Mouse (Mus musculus): ENCODE measurements at regions not wholly inside any gene's neighbourhood (a gene's known extent, or its start where the extent isn't known, plus 50 kb on each side); places are given as distances from the start of the nearest gene placed in this dataset.

DNA sequence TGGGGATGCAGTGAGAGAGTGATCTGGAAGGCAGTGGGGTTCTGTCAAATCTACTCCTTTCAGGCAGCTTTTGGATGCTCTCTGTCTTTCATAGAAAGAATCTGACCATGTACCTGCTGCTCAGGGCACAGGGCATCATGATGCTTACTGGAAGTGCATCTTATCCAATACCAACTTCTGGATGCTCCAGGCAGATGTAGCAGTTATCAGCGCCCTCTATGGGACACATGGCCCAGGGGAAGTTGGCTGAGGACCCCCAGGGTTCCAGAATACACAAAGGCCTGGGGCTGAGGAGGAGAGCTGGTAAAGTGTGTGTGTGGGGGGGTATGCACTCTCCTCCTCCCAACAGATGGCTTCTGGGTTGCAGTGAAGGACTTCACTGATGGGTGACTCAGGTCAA is 162.1 kb upstream of the Zc3h12a start:
- no peak for ATAC-seq (ENCODE audit: low FRiP score)
- Histone ChIP-seq H3K4me2 (no peak overlapping the region), H3K27ac (peak overlapping the region; percentile 9; the same call in 1 of the 2 replicates), H3K36me3 (no peaks in the 10 kb centered on the region), H3K9ac (no peak overlapping the region), H3K9me3 (no peaks in the 10 kb centered on the region), H3K4me3 (no peak overlapping the region), H3K4me1 (replicated peaks) (peaks cover 20% of the 10 kb centered on the region), H3K27me3 (peaks cover 10% of the 10 kb centered on the region; the same call in 1 of the 2 replicates)
- WGBS, result 27% methylated on average over 1 of the region's 1 CpGs

GRCm38 (mm10) chr4:125289031-125289449 is 161.4 kb upstream of the Zc3h12a start:
- WGBS, result 36% methylated on average over 6 of the region's 6 CpGs
- no peak overlapping the region for H3K9ac ChIP-seq
- H3K4me3 ChIP-seq, result no peak overlapping the region
- no peak overlapping the region for H3K4me2 ChIP-seq
- H3K4me1 ChIP-seq (replicated peaks), result peaks cover 20% of the 10 kb centered on the region
- peak; percentile 57 for ATAC-seq (ENCODE audit: low FRiP score)
- no peaks in the 10 kb centered on the region for H3K9me3 ChIP-seq
- no peaks in the 10 kb centered on the region for H3K36me3 ChIP-seq
- peaks cover 15% of the 10 kb centered on the region; the same call in 1 of the 2 replicates for H3K27me3 ChIP-seq
- H3K27ac ChIP-seq, result peak overlapping the region; percentile 9; the same call in 1 of the 2 replicates

DNA sequence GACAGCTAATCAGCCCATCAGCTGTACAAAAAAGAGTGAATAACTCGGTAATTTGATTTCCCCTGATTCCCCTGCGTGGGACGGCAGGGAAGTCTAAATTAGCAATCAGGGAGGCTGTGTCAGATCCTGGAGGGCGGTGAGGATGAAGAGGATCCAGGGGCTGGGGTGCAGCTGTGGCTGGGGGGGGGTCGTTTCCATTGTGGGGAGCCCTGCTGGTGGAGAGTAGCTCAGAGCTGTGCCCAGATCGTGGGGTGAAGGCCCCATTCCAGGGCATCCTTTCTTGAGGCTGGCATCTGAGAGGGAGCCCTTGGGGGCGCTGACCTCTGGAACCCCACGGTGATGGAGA is 155.3 kb upstream of the Zc3h12a start:
- 23% methylated on average over 8 of the region's 8 CpGs for WGBS
- ATAC-seq (ENCODE audit: low FRiP score), result peak; percentile 60
- Histone ChIP-seq H3K9me3 (no peaks in the 10 kb centered on the region), H3K36me3 (no peaks in the 10 kb centered on the region), H3K9ac (peak overlapping the region; percentile 57; the same call in 1 of the 2 replicates), H3K27ac (peak overlapping the region; percentile 69), H3K4me3 (no peak overlapping the region), H3K4me1 (replicated peaks) (peaks cover 34% of the 10 kb centered on the region), H3K27me3 (peaks cover 39% of the 10 kb centered on the region), H3K4me2 (peak overlapping the region; percentile 41)

- 14% methylated on average over 19 of the region's 21 CpGs for WGBS
- Histone ChIP-seq H3K27ac (peak overlapping the region; percentile 69), H3K27me3 (peaks cover 43% of the 10 kb centered on the region), H3K4me1 (replicated peaks) (peaks cover 34% of the 10 kb centered on the region), H3K4me2 (peak overlapping the region; percentile 41), H3K9me3 (no peaks in the 10 kb centered on the region), H3K4me3 (0 out of 2 replicates have a peak overlapping the region, but pooled peaks have one; percentile 1), H3K9ac (peak overlapping the region; percentile 57), H3K36me3 (no peaks in the 10 kb centered on the region)
- ATAC-seq (ENCODE audit: low FRiP score), result peak; percentile 75
These were observed 154.7 kb upstream of the Zc3h12a start for GRCm38 (mm10) chr4:125282154-125282973.

DNA sequence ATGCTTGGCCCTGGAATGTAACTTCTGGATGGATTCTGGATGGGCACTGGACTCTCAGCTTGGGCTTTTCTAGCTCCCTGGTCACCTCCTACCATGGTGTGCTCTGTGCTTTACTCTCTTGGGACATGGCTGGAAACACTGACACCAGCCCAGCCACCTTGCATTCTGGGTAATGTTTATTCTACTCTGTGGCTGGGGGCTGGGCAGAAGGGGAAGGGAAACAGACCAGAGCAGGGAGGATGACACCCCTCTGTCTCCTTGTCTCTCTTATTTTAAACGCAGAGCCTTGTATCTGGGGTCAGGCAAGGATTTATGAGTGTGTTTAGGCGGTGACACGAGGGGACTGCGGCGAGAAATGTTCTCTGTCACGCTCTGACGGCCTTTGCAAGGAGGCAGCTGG is 151.5 kb upstream of the Zc3h12a start:
- H3K4me1 ChIP-seq (replicated peaks), result peaks cover 50% of the 10 kb centered on the region
- H3K9ac ChIP-seq, result no peak overlapping the region
- H3K27me3 ChIP-seq, result peaks cover 48% of the 10 kb centered on the region
- no peak overlapping the region for H3K27ac ChIP-seq
- 40% methylated on average over 7 of the region's 7 CpGs for WGBS
- H3K36me3 ChIP-seq, result no peaks in the 10 kb centered on the region
- H3K4me3 ChIP-seq, result no peak overlapping the region
- no peak for ATAC-seq (ENCODE audit: low FRiP score)
- no peak overlapping the region for H3K4me2 ChIP-seq
- H3K9me3 ChIP-seq, result no peaks in the 10 kb centered on the region

- no peak for ATAC-seq (ENCODE audit: low FRiP score)
- Histone ChIP-seq H3K27ac (no peak overlapping the region), H3K9ac (no peak overlapping the region), H3K27me3 (peaks cover 56% of the 10 kb centered on the region), H3K4me1 (replicated peaks) (peaks cover 30% of the 10 kb centered on the region), H3K4me2 (no peak overlapping the region), H3K36me3 (no peaks in the 10 kb centered on the region), H3K9me3 (no peaks in the 10 kb centered on the region), H3K4me3 (no peak overlapping the region)
- WGBS, result 64% methylated on average over 6 of the region's 6 CpGs
These were observed 149.2 kb upstream of the Zc3h12a start for GRCm38 (mm10) chr4:125276861-125277260.

DNA sequence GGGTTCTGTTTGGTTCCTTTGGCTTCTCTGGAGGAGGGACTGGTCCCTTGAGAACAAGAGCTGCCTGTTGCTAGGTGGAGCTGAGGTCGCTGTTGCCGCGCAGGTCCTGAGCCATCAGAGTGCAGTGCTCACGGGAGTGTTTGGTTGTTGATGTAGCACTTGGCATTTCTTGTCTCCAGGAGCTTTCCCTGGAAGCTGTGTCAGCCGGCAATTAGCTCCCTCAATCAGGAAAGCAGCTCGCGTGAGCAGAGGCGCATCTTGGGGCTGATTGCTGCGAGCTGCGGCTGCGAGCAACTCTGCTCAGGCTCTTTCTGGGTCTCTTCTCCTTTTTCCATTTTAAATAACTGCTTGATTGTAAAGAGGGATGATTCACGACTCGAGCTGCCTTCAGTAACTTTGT is 147.6 kb upstream of the Zc3h12a start:
- ATAC-seq (ENCODE audit: low FRiP score), result no peak
- 1% methylated on average over 13 of the region's 13 CpGs for WGBS
- H3K9ac ChIP-seq, result no peak overlapping the region

DNA sequence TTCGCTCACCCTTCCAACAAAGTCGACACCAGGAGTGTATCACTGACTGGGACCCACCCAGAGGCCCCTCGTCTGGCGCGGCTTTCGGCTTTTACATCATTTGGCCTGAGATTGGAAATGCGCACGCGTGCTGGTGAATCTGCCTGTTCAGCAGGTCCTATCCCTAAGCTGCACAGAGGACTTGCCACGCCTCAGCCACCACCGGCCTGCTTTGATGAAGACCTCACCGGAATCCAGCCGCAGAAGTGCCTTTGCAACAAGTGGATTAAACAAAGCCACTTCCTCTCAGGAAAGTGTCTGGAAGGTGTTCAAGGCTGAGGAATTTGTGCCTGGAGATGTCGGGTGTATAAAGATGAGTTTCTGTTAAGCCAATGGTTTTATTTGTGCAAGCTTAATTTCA is 143.3 kb upstream of the Zc3h12a start:
- Histone ChIP-seq H3K27me3 (peaks cover 58% of the 10 kb centered on the region), H3K9ac (no peak overlapping the region), H3K9me3 (no peaks in the 10 kb centered on the region), H3K4me1 (replicated peaks) (peaks cover 15% of the 10 kb centered on the region), H3K36me3 (no peaks in the 10 kb centered on the region), H3K4me2 (no peak overlapping the region), H3K4me3 (no peak overlapping the region), H3K27ac (no peak overlapping the region)
- no peak for ATAC-seq (ENCODE audit: low FRiP score)
- 78% methylated on average over 14 of the region's 14 CpGs for WGBS

More for the DNA sequence above, 147.6 kb upstream of the Zc3h12a start:
- peaks cover 56% of the 10 kb centered on the region for H3K27me3 ChIP-seq
- peaks cover 26% of the 10 kb centered on the region for H3K4me1 ChIP-seq (replicated peaks)
- H3K36me3 ChIP-seq, result no peaks in the 10 kb centered on the region
- no peaks in the 10 kb centered on the region for H3K9me3 ChIP-seq
- H3K27ac ChIP-seq, result peak overlapping the region; percentile 37
- 0 out of 2 replicates have a peak overlapping the region, but pooled peaks have one; percentile 3 for H3K4me3 ChIP-seq
- peak overlapping the region; percentile 36 for H3K4me2 ChIP-seq

GRCm38 (mm10) chr4:125266212-125266611 is 138.6 kb upstream of the Zc3h12a start:
- H3K27ac ChIP-seq, result no peak overlapping the region
- peaks cover 29% of the 10 kb centered on the region for H3K4me1 ChIP-seq (replicated peaks)
- 100% methylated on average over 1 of the region's 1 CpGs for WGBS
- no peak overlapping the region for H3K9ac ChIP-seq
- no peak for ATAC-seq (ENCODE audit: low FRiP score)
- no peak overlapping the region for H3K4me2 ChIP-seq
- H3K36me3 ChIP-seq, result no peaks in the 10 kb centered on the region
- H3K9me3 ChIP-seq, result no peaks in the 10 kb centered on the region
- peaks cover 53% of the 10 kb centered on the region for H3K27me3 ChIP-seq
- no peak overlapping the region for H3K4me3 ChIP-seq

DNA sequence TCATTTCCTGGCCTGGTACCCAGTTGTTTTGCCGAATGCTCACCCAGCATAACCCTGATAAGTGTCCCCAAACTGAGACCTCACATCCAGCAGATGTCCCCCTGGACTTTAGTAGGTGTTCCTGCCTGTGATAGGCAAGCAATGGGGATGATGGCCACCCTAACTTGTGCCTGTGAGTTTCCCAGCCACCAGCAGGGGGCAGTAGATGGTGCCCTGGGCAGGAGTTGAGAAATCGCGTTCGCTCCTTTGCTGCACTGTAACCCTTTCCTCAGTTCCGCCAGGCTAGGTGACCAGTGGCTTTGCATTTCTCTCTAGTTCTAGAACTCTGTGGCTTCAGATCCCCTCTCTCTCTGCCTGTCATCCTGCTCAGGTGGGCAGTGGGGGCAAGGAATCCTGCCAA is 137.9 kb upstream of the Zc3h12a start:
- peaks cover 48% of the 10 kb centered on the region for H3K27me3 ChIP-seq
- H3K4me3 ChIP-seq, result no peak overlapping the region

DNA sequence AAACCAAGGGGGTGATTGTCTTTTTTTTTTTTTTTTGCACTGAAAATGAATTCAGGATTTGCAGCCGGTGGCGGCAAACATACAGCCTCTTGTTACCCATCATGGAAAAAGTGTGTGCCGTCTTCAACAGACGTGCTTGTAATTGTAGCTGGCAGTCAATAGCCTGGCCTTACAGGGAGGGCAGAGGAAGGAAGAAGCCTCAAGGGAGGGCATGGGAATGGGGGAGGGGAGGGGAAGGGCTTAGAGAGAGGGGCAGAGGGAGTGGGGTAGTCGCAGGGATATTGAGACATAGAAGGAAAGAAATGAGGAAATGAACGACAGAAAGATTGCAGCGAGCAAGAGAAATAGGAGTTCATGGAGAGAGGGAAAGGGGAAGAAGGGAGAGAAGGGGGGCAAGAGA is 137.4 kb upstream of the Zc3h12a start:
- Histone ChIP-seq H3K27ac (no peak overlapping the region), H3K9me3 (no peaks in the 10 kb centered on the region), H3K36me3 (no peaks in the 10 kb centered on the region), H3K9ac (no peak overlapping the region), H3K4me1 (replicated peaks) (peaks cover 40% of the 10 kb centered on the region), H3K4me2 (no peak overlapping the region), H3K4me3 (no peak overlapping the region), H3K27me3 (peaks cover 44% of the 10 kb centered on the region)
- ATAC-seq (ENCODE audit: low FRiP score), result no peak
- WGBS, result 24% methylated on average over 7 of the region's 7 CpGs

More for the DNA sequence above, 137.9 kb upstream of the Zc3h12a start:
- H3K36me3 ChIP-seq, result no peaks in the 10 kb centered on the region
- H3K4me2 ChIP-seq, result no peak overlapping the region
- 16% methylated on average over 5 of the region's 5 CpGs for whole genome bisulfite sequencing
- H3K27ac ChIP-seq, result no peak overlapping the region
- H3K9ac ChIP-seq, result no peak overlapping the region
- no peak for ATAC-seq (ENCODE audit: low FRiP score)
- peaks cover 35% of the 10 kb centered on the region for H3K4me1 ChIP-seq (replicated peaks)
- H3K9me3 ChIP-seq, result no peaks in the 10 kb centered on the region

GRCm38 (mm10) chr4:125261547-125261946 is 133.9 kb upstream of the Zc3h12a start:
- H3K4me1 ChIP-seq (replicated peaks), result peaks cover 51% of the 10 kb centered on the region
- H3K9ac ChIP-seq, result no peak overlapping the region
- H3K9me3 ChIP-seq, result no peaks in the 10 kb centered on the region
- peaks cover 38% of the 10 kb centered on the region for H3K27me3 ChIP-seq
- WGBS, result 44% methylated on average over 8 of the region's 8 CpGs
- no peak overlapping the region for H3K4me3 ChIP-seq
- H3K36me3 ChIP-seq, result no peaks in the 10 kb centered on the region
- no peak overlapping the region for H3K27ac ChIP-seq
- no peak for ATAC-seq (ENCODE audit: low FRiP score)
- no peak overlapping the region for H3K4me2 ChIP-seq

DNA sequence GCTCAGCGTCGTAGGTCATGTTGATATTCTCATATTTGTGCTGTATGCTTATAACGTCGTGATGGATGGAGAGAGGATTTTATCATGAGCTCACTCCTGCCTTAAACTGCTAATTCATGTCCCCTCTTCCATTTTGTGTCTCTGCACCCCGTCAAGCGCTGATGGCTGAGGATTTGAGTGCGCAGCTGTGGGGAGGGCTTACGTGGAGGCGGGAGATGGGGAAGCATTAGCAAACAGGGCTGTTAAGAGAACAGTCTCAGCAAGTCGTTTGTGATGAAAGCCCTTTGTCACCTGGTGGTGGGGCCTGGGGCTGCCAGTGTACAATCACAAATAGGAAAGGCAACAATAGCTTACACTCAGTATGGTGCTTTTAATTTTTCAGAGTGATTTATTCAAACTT is 131.7 kb upstream of the Zc3h12a start:
- H3K27me3 ChIP-seq, result peaks cover 35% of the 10 kb centered on the region
- no peaks in the 10 kb centered on the region for H3K9me3 ChIP-seq
- H3K9ac ChIP-seq, result 0 out of 2 replicates have a peak overlapping the region, but pooled peaks have one; percentile 29
- peaks cover 35% of the 10 kb centered on the region for H3K4me1 ChIP-seq (replicated peaks)
- ATAC-seq (ENCODE audit: low FRiP score), result no peak
- H3K4me2 ChIP-seq, result no peak overlapping the region
- no peaks in the 10 kb centered on the region for H3K36me3 ChIP-seq
- no peak overlapping the region for H3K27ac ChIP-seq
- 45% methylated on average over 10 of the region's 10 CpGs for WGBS
- no peak overlapping the region for H3K4me3 ChIP-seq
